Mouse (Mus musculus) ovary, postnatal 10 days (tissue): ENCODE results near the gene Slc22a4.
A peak's percentile ranks its signal among the peaks of the same experiment; 100 is the strongest.
"Not testable (repeated sequence)": the region's sequence is repeated elsewhere in the genome, so short reads cannot be mapped to it uniquely, and the experiment has no call there.

Experiments
- DNase-seq: peaks from one replicate; pipeline ENCODE4 v3.0.0; 2022; ENCODE audit warnings: low spot score

The Slc22a4 gene

DNA sequence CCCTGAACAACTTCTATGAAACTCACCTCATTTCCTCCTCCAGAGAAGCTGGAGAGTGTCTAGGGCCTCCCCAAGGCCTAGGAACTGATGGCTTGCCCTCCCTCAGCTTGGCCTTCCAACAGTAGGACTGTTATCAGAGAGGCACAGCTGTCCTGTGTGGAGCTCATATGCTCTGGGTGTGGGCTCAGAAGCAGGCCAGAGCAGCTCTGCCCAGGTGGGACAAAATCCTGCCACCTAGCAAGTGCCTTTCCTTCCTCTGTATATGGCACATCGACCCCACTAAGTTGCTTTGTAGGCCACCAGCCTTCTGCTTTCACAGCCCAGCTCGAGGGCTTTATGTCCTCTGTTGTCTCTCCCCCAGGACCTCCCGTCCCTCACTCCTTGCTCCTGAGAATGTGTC is 23.2 kb downstream of the Slc22a4 start:
- DNase-seq: no peak

DNA sequence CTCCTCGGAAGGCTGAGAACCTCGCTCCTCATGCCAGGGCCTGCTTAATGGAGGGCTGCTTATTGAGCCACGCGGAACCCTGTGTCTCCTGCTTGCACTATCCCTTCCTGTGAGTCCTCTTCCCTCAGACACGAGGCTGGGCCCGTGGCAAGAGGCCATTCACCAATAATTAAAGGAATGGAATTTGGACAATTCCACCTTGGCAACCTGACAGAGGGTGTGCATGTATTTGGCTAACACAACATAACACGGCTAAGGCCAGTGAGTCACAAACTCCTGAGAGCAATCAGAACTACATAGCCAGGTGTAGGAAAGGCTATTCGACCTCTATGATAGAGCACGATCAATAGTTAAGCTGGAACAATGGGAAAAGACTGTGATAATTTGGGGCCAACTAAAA is 23.7 kb downstream of the Slc22a4 start:
- no peak for DNase-seq

DNA sequence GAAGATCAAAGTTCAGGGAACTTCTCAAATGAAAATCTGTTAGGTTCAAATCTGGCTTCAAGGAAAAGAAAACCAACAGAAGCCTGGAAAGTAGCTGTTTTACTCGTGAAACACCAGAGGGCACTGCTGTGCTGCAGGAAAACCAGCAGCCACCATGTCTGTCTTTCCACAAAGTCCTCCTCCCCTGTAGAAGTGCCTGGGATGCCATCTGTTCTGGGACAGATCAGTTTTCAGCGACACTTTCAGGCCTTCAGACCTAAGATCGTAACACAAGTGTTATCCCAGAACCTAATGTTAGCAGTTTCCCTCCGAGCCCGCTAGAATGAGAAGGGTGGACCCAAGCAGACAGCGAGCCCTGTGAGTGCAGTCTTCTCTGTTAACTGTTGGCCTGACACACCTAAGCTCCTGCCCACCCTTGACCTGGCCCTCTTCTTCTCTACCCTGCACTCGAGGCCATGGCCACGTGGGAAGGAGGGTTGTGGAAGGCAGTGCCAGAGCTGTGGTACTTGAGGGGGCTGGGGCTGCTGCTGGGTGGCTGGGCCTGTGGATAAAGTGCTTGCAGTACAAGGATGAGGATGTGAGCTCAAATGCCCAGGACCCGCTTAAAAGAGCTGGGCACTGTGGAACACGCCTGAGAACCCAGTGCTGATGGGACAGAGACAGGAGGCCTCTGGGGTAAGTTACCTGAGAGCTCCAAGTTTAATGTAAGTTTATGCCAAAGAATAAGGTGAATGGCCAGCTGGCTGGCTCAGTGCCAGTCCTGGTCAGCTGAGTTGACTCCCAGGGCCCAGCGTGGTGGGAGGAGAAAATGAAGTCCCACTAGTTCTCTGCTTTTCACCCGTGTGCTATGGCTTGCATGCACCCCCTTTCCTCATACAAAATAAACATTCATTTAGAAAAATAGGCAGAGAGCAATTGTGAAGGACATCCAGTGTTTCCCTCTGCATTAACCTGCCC is 24.9 kb downstream of the Slc22a4 start:
- not testable (repeated sequence) for DNase-seq

GRCm38 (mm10) chr11:54002147-54002760 is 25.6 kb downstream of the Slc22a4 start:
- DNase-seq: peak; percentile 29

DNA sequence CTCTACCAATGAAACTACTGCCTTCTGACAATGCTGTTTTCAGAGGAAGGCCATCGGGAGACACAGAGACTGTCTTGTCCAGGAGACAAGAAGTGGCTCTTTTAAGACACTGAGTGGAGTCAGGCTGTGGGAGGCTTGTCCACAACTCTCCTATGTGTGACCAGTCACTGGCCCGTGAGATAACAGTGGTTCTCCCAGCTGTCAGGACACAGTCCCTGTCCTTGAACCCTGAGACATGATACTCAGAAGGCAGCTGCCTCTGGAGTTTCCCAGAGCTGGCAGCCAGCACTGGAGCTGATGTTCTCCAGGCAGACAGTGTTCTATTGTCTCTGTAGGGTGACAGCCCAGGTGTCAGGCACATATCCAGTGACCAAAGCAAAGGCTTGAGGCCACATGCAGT is 30.2 kb downstream of the Slc22a4 start:
- no peak for DNase-seq

GRCm38 (mm10) chr11:53992264-53992663 is 35.6 kb downstream of the Slc22a4 start:
- no peak for DNase-seq

DNA sequence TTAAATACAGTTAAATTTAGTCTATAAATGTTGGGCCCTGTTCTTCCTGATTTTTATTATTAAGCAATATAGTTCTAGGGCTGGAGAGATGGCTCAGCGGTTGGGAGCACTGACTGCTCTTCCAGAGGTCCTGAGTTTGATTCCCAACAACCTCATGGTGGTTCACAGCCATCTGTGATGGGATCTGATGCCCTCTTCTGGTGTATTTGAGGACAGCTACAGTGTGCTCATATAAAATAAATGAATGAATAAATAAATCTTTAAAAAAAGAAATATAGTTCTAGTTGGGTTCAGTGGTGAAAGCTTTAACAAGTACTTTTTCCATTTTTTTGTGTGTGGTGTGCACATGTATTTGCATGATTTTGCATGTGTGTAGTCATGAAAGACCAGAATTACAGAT is 38.7 kb downstream of the Slc22a4 start:
- no peak for DNase-seq

DNA sequence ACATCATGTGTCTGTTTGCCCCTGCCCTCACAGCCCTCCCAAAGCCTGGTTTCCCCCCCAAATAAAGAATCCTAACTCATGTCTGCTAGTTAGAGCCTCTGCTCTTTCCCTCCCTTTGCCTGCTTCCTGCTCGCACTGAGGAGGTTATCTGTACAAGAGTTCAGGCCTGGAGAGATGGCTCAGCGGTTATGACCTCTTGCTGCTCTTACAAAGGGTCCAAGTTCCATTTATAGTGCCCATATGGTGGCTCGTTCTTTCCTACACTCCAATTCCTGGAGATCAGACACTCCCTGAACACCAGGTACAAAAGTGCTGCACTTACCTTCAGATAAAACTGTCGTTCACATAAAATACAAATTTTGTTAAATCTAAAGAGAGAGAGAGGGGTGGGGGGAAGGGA is 39.8 kb downstream of the Slc22a4 start:
- no peak for DNase-seq

DNA sequence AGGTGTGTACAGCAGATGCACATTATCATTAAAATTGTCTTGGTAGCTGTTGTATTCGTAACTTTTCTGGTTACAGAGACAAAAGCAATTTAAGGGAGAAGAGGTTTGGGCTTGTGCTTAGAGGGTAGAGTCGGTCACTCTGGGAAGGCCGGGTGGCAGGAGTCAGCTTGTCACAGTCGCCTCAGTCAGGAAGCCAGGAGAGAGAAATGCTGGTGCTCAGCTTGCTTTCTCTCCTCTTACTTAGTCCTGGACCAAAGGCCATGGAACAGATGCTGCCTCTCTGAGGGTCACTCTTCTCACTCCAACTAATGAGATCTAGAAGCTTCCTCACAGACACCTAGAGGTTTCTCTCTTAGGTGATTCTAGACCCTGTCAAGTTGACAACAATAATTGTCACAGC is 46.5 kb downstream of the Slc22a4 start:
- DNase-seq: no peak

GRCm38 (mm10) chr11:53979788-53980621 is 47.9 kb downstream of the Slc22a4 start, which contains the start of gene Slc22a21:
Gene Slc22a21 (minus strand): TSS chr11:53980332.
- DNase-seq: peak; percentile 48

- not testable (repeated sequence) for DNase-seq
These were observed 48.5 kb downstream of the Slc22a4 start for GRCm38 (mm10) chr11:53979456-53979787.

DNA sequence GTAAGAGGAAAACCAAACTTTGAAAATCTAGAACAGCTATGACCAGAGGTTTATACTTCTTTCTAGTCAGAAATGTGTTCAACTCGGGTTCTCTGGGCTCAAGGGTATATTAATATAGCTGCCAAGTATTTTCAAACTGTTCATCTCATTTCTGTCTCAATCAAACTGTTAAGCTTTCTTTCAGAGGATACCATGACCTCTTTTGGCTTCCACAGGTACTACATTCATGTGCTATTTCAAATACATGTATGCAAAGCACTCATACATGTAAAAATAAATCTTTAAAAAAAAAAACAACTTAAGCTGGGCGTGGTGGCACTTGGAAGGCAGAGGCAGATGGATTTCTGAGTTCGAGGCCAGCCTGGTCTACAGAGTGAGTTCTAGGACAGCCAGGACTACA is 50.2 kb downstream of the Slc22a4 start:
- DNase-seq: no peak

DNA sequence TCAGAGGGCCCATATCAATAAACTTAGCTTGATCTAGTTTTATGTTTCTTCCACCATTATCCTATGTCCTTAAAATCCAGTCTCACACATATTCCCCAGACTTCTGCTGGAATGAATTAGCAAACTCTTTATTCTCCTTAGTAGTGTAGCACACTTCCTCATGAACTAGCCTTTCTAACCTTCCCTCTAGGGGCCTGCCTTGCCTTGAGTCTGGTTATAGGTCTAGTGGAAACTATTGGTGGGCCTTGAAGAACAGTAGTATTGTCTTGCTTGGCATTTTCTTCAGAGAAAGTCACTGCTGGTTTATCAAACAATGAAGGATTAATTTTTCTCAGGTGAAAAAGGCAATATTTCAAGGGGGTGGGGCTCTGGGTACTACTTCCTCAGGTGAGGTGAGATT is 52.3 kb downstream of the Slc22a4 start:
- no peak for DNase-seq

DNA sequence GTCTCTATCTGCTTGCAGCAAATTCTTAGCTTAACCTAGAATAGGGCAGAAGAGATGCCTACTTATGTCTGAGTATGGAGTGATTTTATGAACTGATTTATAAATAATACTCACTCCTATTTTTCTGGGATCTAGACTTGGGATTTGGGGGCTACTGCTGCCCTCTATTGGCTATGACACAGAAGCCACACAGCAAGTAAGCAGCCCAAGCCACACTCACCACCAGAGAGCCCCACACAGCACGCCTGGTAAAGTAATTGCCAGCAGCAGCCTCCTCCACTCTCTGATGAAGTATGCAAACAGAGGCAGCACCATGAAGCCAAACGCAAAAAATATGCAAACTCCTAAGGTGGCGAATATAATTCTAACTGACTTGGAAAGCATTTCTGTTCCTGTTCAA is 68.9 kb downstream of the Slc22a4 start:
- DNase-seq: no peak

- not testable (repeated sequence) for DNase-seq
These were observed 69.7 kb downstream of the Slc22a4 start for GRCm38 (mm10) chr11:53958176-53958575.

DNA sequence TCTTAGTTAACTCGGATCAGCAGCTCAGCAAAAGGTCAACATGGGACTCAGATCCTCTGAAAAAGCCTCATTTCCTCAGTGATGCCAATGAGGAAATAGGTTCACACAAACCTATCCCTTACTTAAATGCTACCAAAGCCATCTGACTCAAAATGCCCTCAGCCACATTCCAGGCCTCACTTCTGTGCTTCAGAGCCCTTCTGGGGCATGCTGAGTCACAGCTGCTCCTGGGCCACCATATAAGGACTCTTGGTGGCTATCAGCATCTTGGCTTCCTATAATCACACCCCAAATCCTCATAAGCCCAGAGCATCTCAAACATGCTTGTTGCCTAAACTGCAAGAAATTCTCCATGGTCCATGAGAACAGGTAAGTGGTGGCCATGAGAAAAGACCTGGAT is 71.3 kb downstream of the Slc22a4 start:
- DNase-seq: no peak

DNA sequence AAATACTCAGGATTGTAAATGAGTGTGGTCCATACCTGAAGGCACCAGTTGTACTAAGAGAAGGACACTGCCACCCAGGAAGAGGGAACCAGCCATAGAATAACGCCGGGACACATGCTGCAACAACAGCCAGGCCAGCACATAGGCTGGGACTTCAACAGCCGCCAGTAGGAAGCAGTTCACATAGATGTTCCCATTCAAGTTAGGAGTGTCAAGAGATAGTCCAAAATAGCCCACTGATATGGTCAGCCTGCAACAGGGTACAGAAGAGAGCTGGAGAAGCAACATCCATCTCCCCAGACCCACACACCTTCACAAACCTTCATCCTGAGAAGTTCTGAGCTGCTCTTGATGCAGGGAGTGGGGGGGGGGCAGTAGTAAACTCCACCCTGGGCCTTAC is 73.2 kb downstream of the Slc22a4 start:
- DNase-seq: no peak

- DNase-seq: not testable (repeated sequence)
These were observed 77.8 kb downstream of the Slc22a4 start for GRCm38 (mm10) chr11:53950133-53950532.
